Mouse (Mus musculus): Measurements from ENCODE around the gene Ggn. TPM values are rescaled to one million over a fixed set of nuclear protein-coding genes. Genes with fewer than 3 reads are reported as not detected.
"Not testable (repeated sequence)": the region's sequence is repeated elsewhere in the genome, so short reads cannot be mapped to it uniquely, and the experiment has no call there.

The Ggn gene
- polyA plus RNA-seq, 1 experiment from 2014 or later: 0.75 TPM

- 46% methylated on average over 16 of the region's 16 CpGs for WGBS
- Histone ChIP-seq H3K4me2 (ENCODE audit: low read length) (no peak overlapping the region), H3K27me3 (replicated peaks; ENCODE audit: control insufficient read depth, insufficient read depth, low read length) (no peaks in the 10 kb centered on the region), H3K36me3 (ENCODE audit: control insufficient read depth, insufficient read depth) (no peaks in the 10 kb centered on the region), H3K4me1 (replicated peaks; ENCODE audit: control insufficient read depth, insufficient read depth, low read length) (peaks cover 8% of the 10 kb centered on the region; the same call in 1 of the 2 replicates), H3K9ac (replicated peaks; ENCODE audit: low read depth, low read length) (no peak overlapping the region), H3K4me3 (replicated peaks; ENCODE audit: low read length) (no peak overlapping the region), H3K27ac (ENCODE audit: low read length) (no peak overlapping the region), H3K9me3 (ENCODE audit: control insufficient read depth, low read length) (no peaks in the 10 kb centered on the region)
- no peak for ATAC-seq
Measured at GRCm38 (mm10) chr7:29137429-29137828, 32.6 kb upstream of the Ggn start.

- WGBS: 96% methylated on average over 3 of the region's 4 CpGs
- not testable (repeated sequence) for H3K4me2 ChIP-seq (ENCODE audit: low read length); H3K36me3 ChIP-seq (ENCODE audit: control insufficient read depth, insufficient read depth); H3K4me3 ChIP-seq (replicated peaks; ENCODE audit: low read length); H3K27me3 ChIP-seq (replicated peaks; ENCODE audit: control insufficient read depth, insufficient read depth, low read length); H3K9ac ChIP-seq (replicated peaks; ENCODE audit: low read depth, low read length); H3K27ac ChIP-seq (ENCODE audit: low read length); ATAC-seq; H3K9me3 ChIP-seq (ENCODE audit: control insufficient read depth, low read length); H3K4me1 ChIP-seq (replicated peaks; ENCODE audit: control insufficient read depth, insufficient read depth, low read length)
Measured at GRCm38 (mm10) chr7:29139237-29139636, 30.8 kb upstream of the Ggn start.

- WGBS: 88% methylated on average over 8 of the region's 8 CpGs
- Histone ChIP-seq H3K4me1 (replicated peaks; ENCODE audit: control insufficient read depth, insufficient read depth, low read length) (no peaks in the 10 kb centered on the region), H3K9ac (replicated peaks; ENCODE audit: low read depth, low read length) (no peak overlapping the region), H3K27me3 (replicated peaks; ENCODE audit: control insufficient read depth, insufficient read depth, low read length) (no peaks in the 10 kb centered on the region), H3K4me3 (replicated peaks; ENCODE audit: low read length) (no peak overlapping the region), H3K4me2 (ENCODE audit: low read length) (no peak overlapping the region), H3K36me3 (ENCODE audit: control insufficient read depth, insufficient read depth) (no peaks in the 10 kb centered on the region), H3K9me3 (ENCODE audit: control insufficient read depth, low read length) (no peaks in the 10 kb centered on the region), H3K27ac (ENCODE audit: low read length) (no peak overlapping the region)
- ATAC-seq: no peak
Measured at GRCm38 (mm10) chr7:29141416-29141815, 28.6 kb upstream of the Ggn start.

- no peak overlapping the region for H3K4me2 ChIP-seq (ENCODE audit: low read length)
- H3K9ac ChIP-seq (replicated peaks; ENCODE audit: low read depth, low read length): no peak overlapping the region
- H3K27ac ChIP-seq (ENCODE audit: low read length): no peak overlapping the region
- H3K27me3 ChIP-seq (replicated peaks; ENCODE audit: control insufficient read depth, insufficient read depth, low read length): no peaks in the 10 kb centered on the region
- 84% methylated on average over 4 of the region's 4 CpGs for WGBS
- ATAC-seq: no peak
- no peaks in the 10 kb centered on the region for H3K36me3 ChIP-seq (ENCODE audit: control insufficient read depth, insufficient read depth)
- H3K4me1 ChIP-seq (replicated peaks; ENCODE audit: control insufficient read depth, insufficient read depth, low read length): no peaks in the 10 kb centered on the region
- H3K4me3 ChIP-seq (replicated peaks; ENCODE audit: low read length): no peak overlapping the region
- H3K9me3 ChIP-seq (ENCODE audit: control insufficient read depth, low read length): no peaks in the 10 kb centered on the region
Measured at GRCm38 (mm10) chr7:29144006-29144405, 26.0 kb upstream of the Ggn start.

- Histone ChIP-seq H3K4me2 (ENCODE audit: low read length) (no peak overlapping the region), H3K9me3 (ENCODE audit: control insufficient read depth, low read length) (no peaks in the 10 kb centered on the region), H3K27me3 (replicated peaks; ENCODE audit: control insufficient read depth, insufficient read depth, low read length) (no peaks in the 10 kb centered on the region), H3K36me3 (ENCODE audit: control insufficient read depth, insufficient read depth) (no peaks in the 10 kb centered on the region), H3K27ac (ENCODE audit: low read length) (no peak overlapping the region), H3K4me1 (replicated peaks; ENCODE audit: control insufficient read depth, insufficient read depth, low read length) (no peaks in the 10 kb centered on the region), H3K4me3 (replicated peaks; ENCODE audit: low read length) (no peak overlapping the region), H3K9ac (replicated peaks; ENCODE audit: low read depth, low read length) (no peak overlapping the region)
- no peak for ATAC-seq
- 90% methylated on average over 7 of the region's 7 CpGs for WGBS
Measured at GRCm38 (mm10) chr7:29146625-29147367, 23.2 kb upstream of the Ggn start.

- WGBS: 89% methylated on average over 15 of the region's 15 CpGs
- no peaks in the 10 kb centered on the region for H3K27me3 ChIP-seq (replicated peaks; ENCODE audit: control insufficient read depth, insufficient read depth, low read length)
- no peak overlapping the region for H3K9ac ChIP-seq (replicated peaks; ENCODE audit: low read depth, low read length)
- no peaks in the 10 kb centered on the region for H3K9me3 ChIP-seq (ENCODE audit: control insufficient read depth, low read length)
- H3K36me3 ChIP-seq (ENCODE audit: control insufficient read depth, insufficient read depth): no peaks in the 10 kb centered on the region
- H3K4me2 ChIP-seq (ENCODE audit: low read length): no peak overlapping the region
- H3K4me1 ChIP-seq (replicated peaks; ENCODE audit: control insufficient read depth, insufficient read depth, low read length): no peaks in the 10 kb centered on the region
- no peak for ATAC-seq
- no peak overlapping the region for H3K4me3 ChIP-seq (replicated peaks; ENCODE audit: low read length)
- H3K27ac ChIP-seq (ENCODE audit: low read length): no peak overlapping the region
Measured at GRCm38 (mm10) chr7:29148771-29149170, 21.2 kb upstream of the Ggn start.

- Histone ChIP-seq H3K9ac (replicated peaks; ENCODE audit: low read depth, low read length) (no peak overlapping the region), H3K4me3 (replicated peaks; ENCODE audit: low read length) (no peak overlapping the region), H3K4me1 (replicated peaks; ENCODE audit: control insufficient read depth, insufficient read depth, low read length) (peaks cover 7% of the 10 kb centered on the region; the same call in 1 of the 2 replicates), H3K27me3 (replicated peaks; ENCODE audit: control insufficient read depth, insufficient read depth, low read length) (no peaks in the 10 kb centered on the region), H3K27ac (ENCODE audit: low read length) (no peak overlapping the region), H3K9me3 (ENCODE audit: control insufficient read depth, low read length) (no peaks in the 10 kb centered on the region), H3K36me3 (ENCODE audit: control insufficient read depth, insufficient read depth) (no peaks in the 10 kb centered on the region), H3K4me2 (ENCODE audit: low read length) (no peak overlapping the region)
- WGBS: 68% methylated on average over 10 of the region's 10 CpGs
- ATAC-seq: no peak
Measured at GRCm38 (mm10) chr7:29151486-29151885, 18.5 kb upstream of the Ggn start.

GRCm38 (mm10) chr7:29154018-29154720, 15.8 kb upstream of the Ggn start:
- ATAC-seq: no peak
- Histone ChIP-seq H3K27me3 (replicated peaks; ENCODE audit: control insufficient read depth, insufficient read depth, low read length) (0 out of 2 replicates have a peak, but pooled peaks cover 3% of the 10 kb centered on the region), H3K36me3 (ENCODE audit: control insufficient read depth, insufficient read depth) (no peaks in the 10 kb centered on the region), H3K4me3 (replicated peaks; ENCODE audit: low read length) (no peak overlapping the region), H3K9me3 (ENCODE audit: control insufficient read depth, low read length) (no peaks in the 10 kb centered on the region), H3K4me2 (ENCODE audit: low read length) (no peak overlapping the region), H3K4me1 (replicated peaks; ENCODE audit: control insufficient read depth, insufficient read depth, low read length) (peaks cover 8% of the 10 kb centered on the region; the same call in 1 of the 2 replicates), H3K9ac (replicated peaks; ENCODE audit: low read depth, low read length) (no peak overlapping the region), H3K27ac (ENCODE audit: low read length) (no peak overlapping the region)
- 95% methylated on average over 14 of the region's 14 CpGs for WGBS

- 0 out of 2 replicates have a peak, but pooled peaks cover 3% of the 10 kb centered on the region for H3K27me3 ChIP-seq (replicated peaks; ENCODE audit: control insufficient read depth, insufficient read depth, low read length)
- H3K36me3 ChIP-seq (ENCODE audit: control insufficient read depth, insufficient read depth): no peaks in the 10 kb centered on the region
- peak overlapping the region; percentile 77 for H3K4me3 ChIP-seq (replicated peaks; ENCODE audit: low read length)
- WGBS: 6% methylated on average over 35 of the region's 37 CpGs
- peak overlapping the region; percentile 89 for H3K27ac ChIP-seq (ENCODE audit: low read length)
- peaks cover 8% of the 10 kb centered on the region; the same call in 1 of the 2 replicates for H3K4me1 ChIP-seq (replicated peaks; ENCODE audit: control insufficient read depth, insufficient read depth, low read length)
- ATAC-seq: peak; percentile 93
- H3K4me2 ChIP-seq (ENCODE audit: low read length): peak overlapping the region; percentile 84
- no peaks in the 10 kb centered on the region for H3K9me3 ChIP-seq (ENCODE audit: control insufficient read depth, low read length)
- H3K9ac ChIP-seq (replicated peaks; ENCODE audit: low read depth, low read length): peak overlapping the region; percentile 81
Measured at GRCm38 (mm10) chr7:29155196-29155837, 14.7 kb upstream of the Ggn start.
